Mouse (Mus musculus) CH12.LX (cell line): Measurements from ENCODE around the gene Nlrp3. TPM values are rescaled to one million over a fixed set of nuclear protein-coding genes. Genes with fewer than 3 reads are reported as not detected.

Experiments used
- DNase-seq: peaks from one replicate; pipeline ENCODE4 v3.0.0-alpha.2; 2013; ENCODE audit errors: extremely low read depth
- H3K27ac ChIP-seq: 2 replicates; pipeline ENCODE4 v1.5.1; 2012; ENCODE audit warnings: low read depth, mild to moderate bottlenecking, control low read depth, moderate library complexity; ENCODE audit not compliant: insufficient read depth
- H3K27me3 ChIP-seq: replicated peaks from 2 replicates; pipeline ENCODE3; 2012; ENCODE audit warnings: inconsistent platforms
- H3K36me3 ChIP-seq, 2 experiments: replicated peaks in 1 of 2; 2 replicates each; pipeline versions ENCODE3 to v1.6.1; 2012; ENCODE audit warnings: inconsistent platforms in 1 of 2, low read length in 1 of 2, mild to moderate bottlenecking in 1 of 2, mixed read lengths in 1 of 2, moderate library complexity in 1 of 2; ENCODE audit not compliant: control insufficient read depth in 1 of 2, insufficient read depth in 1 of 2
- H3K4me1 ChIP-seq, 2 experiments: 2 replicates each; pipeline ENCODE4 v1.6.1; 2012; ENCODE audit warnings: inconsistent platforms in 1 of 2, moderate library complexity in 1 of 2; ENCODE audit not compliant: insufficient read depth in 2 of 2, control insufficient read depth in 1 of 2
- H3K4me2 ChIP-seq: 2 replicates; pipeline ENCODE4 v1.6.1; 2012; ENCODE audit warnings: low read depth, mild to moderate bottlenecking, control low read depth; ENCODE audit not compliant: poor library complexity, insufficient read depth, severe bottlenecking
- H3K4me3 ChIP-seq, 3 experiments: fragments of 150-350 bp in 1 of 3; sonication (generic) in 1 of 3; replicated peaks in 1 of 3; 2 replicates each; pipeline versions ENCODE3 to v1.5.1; 2011 to 2012; ENCODE audit warnings: low read depth in 2 of 3, low read length in 2 of 3, mild to moderate bottlenecking in 2 of 3, moderate library complexity in 2 of 3, control low read depth in 1 of 3, improper control_type of control experiment in 1 of 3, inconsistent platforms in 1 of 3, mixed read lengths in 1 of 3; ENCODE audit not compliant: poor library complexity in 1 of 3
- H3K79me2 ChIP-seq: replicated peaks from 2 replicates; pipeline ENCODE4 v1.6.1; 2012; ENCODE audit warnings: mild to moderate bottlenecking, moderate library complexity; ENCODE audit not compliant: control insufficient read depth, poor library complexity, insufficient read depth, severe bottlenecking; ENCODE audit errors: extremely low read depth
- H3K9ac ChIP-seq: 2 replicates; pipeline ENCODE4 v1.6.1; 2012; ENCODE audit warnings: low read depth, mild to moderate bottlenecking, control low read depth, moderate library complexity; ENCODE audit not compliant: insufficient read depth
- H3K9me3 ChIP-seq: replicated peaks from 2 replicates; pipeline ENCODE3; 2012; ENCODE audit warnings: low read length, inconsistent platforms, mixed read lengths
- BHLHE40 ChIP-seq: IDR thresholded peaks from 2 replicates; pipeline ENCODE4 v1.6.1; 2011; ENCODE audit warnings: mild to moderate bottlenecking, low read depth, low read length, improper control_type of control experiment
- CHD1 ChIP-seq: IDR thresholded peaks from 2 replicates; pipeline ENCODE4 v1.6.1; 2012; ENCODE audit warnings: low read depth, low read length, improper control_type of control experiment, inconsistent platforms
- CHD2 ChIP-seq: IDR thresholded peaks from 2 replicates; pipeline ENCODE4 v1.6.1; 2011; ENCODE audit warnings: low read length, improper control_type of control experiment
- CTCF ChIP-seq, 2 experiments: IDR thresholded peaks in 1 of 2; conservative IDR thresholded peaks in 1 of 2; 2 replicates each; pipeline ENCODE4 v1.5.1; 2011 to 2012; ENCODE audit warnings: low read depth in 2 of 2, low read length in 2 of 2, improper control_type of control experiment in 1 of 2, inconsistent platforms in 1 of 2, mild to moderate bottlenecking in 1 of 2, moderate library complexity in 1 of 2
- E2F4 ChIP-seq: IDR thresholded peaks from 2 replicates; pipeline ENCODE4 v1.6.1; 2011; ENCODE audit warnings: low read depth, low read length, improper control_type of control experiment; ENCODE audit not compliant: insufficient replicate concordance
- ELF1 ChIP-seq: IDR thresholded peaks from 2 replicates; pipeline ENCODE4 v1.6.1; 2014; ENCODE audit warnings: low read depth, mild to moderate bottlenecking, inconsistent platforms, low read length, improper control_type of control experiment
- EP300 ChIP-seq: IDR thresholded peaks from 2 replicates; pipeline ENCODE4 v1.6.1; 2011; ENCODE audit warnings: low read length, improper control_type of control experiment
- ETS1 ChIP-seq: conservative IDR thresholded peaks from 2 replicates; pipeline ENCODE4 v1.6.1; 2012; ENCODE audit warnings: low read depth, mild to moderate bottlenecking, inconsistent platforms, low read length, improper control_type of control experiment, moderate library complexity
- GABPA ChIP-seq: IDR thresholded peaks from 2 replicates; pipeline ENCODE4 v1.6.1; 2012; ENCODE audit warnings: low read depth, low read length, improper control_type of control experiment, inconsistent platforms; ENCODE audit not compliant: insufficient replicate concordance
- HCFC1 ChIP-seq: IDR thresholded peaks from 2 replicates; pipeline ENCODE4 v1.6.1; 2012; ENCODE audit warnings: low read depth, mild to moderate bottlenecking, inconsistent platforms, low read length, improper control_type of control experiment
- IRF4 ChIP-seq: IDR thresholded peaks from 2 replicates; pipeline ENCODE4 v1.6.1; 2014; ENCODE audit warnings: low read depth, mild to moderate bottlenecking, inconsistent platforms, low read length, improper control_type of control experiment
- JUN ChIP-seq: IDR thresholded peaks from 2 replicates; pipeline ENCODE4 v1.6.1; 2011; ENCODE audit warnings: low read depth, mild to moderate bottlenecking, low read length, improper control_type of control experiment, moderate library complexity; ENCODE audit not compliant: insufficient read depth
- JUND ChIP-seq: conservative IDR thresholded peaks from 2 replicates; pipeline ENCODE4 v1.6.1; 2011; ENCODE audit warnings: low read depth, low read length, improper control_type of control experiment
- KAT2A ChIP-seq: IDR thresholded peaks from 2 replicates; pipeline ENCODE4 v1.6.1; 2012; ENCODE audit warnings: low read length, improper control_type of control experiment, inconsistent platforms; ENCODE audit not compliant: insufficient replicate concordance
- MAFK ChIP-seq: IDR thresholded peaks from 2 replicates; pipeline ENCODE4 v1.6.1; 2011; ENCODE audit warnings: low read length, improper control_type of control experiment; ENCODE audit not compliant: insufficient replicate concordance
- MAX ChIP-seq: IDR thresholded peaks from 2 replicates; pipeline ENCODE4 v1.6.1; 2011; ENCODE audit warnings: low read length, improper control_type of control experiment
- MAZ ChIP-seq: IDR thresholded peaks from 2 replicates; pipeline ENCODE4 v1.6.1; 2012; ENCODE audit warnings: low read depth, mild to moderate bottlenecking, inconsistent platforms, low read length, improper control_type of control experiment, moderate library complexity
- MEF2A ChIP-seq: IDR thresholded peaks from 2 replicates; pipeline ENCODE4 v1.6.1; 2014; ENCODE audit warnings: low read depth, mild to moderate bottlenecking, inconsistent platforms, low read length, improper control_type of control experiment, borderline replicate concordance
- MXI1 ChIP-seq: IDR thresholded peaks from 2 replicates; pipeline ENCODE4 v1.6.1; 2011; ENCODE audit warnings: mild to moderate bottlenecking, low read depth, low read length, improper control_type of control experiment
- MYC ChIP-seq: IDR thresholded peaks from 2 replicates; pipeline ENCODE4 v1.6.1; 2011; ENCODE audit warnings: low read depth, mild to moderate bottlenecking, improper control_type of control experiment, low read length
- NELFE ChIP-seq: IDR thresholded peaks from 2 replicates; pipeline ENCODE4 v1.6.1; 2011; ENCODE audit warnings: low read depth, low read length, improper control_type of control experiment
- NRF1 ChIP-seq: IDR thresholded peaks from 2 replicates; pipeline ENCODE4 v1.6.1; 2014; ENCODE audit warnings: low read depth, mild to moderate bottlenecking, inconsistent platforms, low read length, improper control_type of control experiment, moderate library complexity
- PAX5 ChIP-seq: IDR thresholded peaks from 2 replicates; pipeline ENCODE4 v1.6.1; 2012; ENCODE audit warnings: low read length, inconsistent platforms, mixed read lengths
- POLR2A ChIP-seq: IDR thresholded peaks from 2 replicates; pipeline ENCODE4 v1.6.1; 2011; ENCODE audit warnings: low read depth, mild to moderate bottlenecking, improper control_type of control experiment, low read length
- POLR2AphosphoS2 ChIP-seq: IDR thresholded peaks from 2 replicates; pipeline ENCODE4 v1.6.1; 2011; ENCODE audit warnings: low read depth, low read length, improper control_type of control experiment
- RAD21 ChIP-seq: IDR thresholded peaks from 2 replicates; pipeline ENCODE4 v1.6.1; 2011; ENCODE audit warnings: low read depth, mild to moderate bottlenecking, low read length, improper control_type of control experiment, moderate library complexity
- RCOR1 ChIP-seq: conservative IDR thresholded peaks from 2 replicates; pipeline ENCODE4 v1.6.1; 2012; ENCODE audit warnings: low read depth, mild to moderate bottlenecking, inconsistent platforms, low read length, improper control_type of control experiment
- SIN3A ChIP-seq: IDR thresholded peaks from 2 replicates; pipeline ENCODE4 v1.6.1; 2012; ENCODE audit warnings: low read length, improper control_type of control experiment, inconsistent platforms
- SMC3 ChIP-seq: IDR thresholded peaks from 2 replicates; pipeline ENCODE4 v1.6.1; 2011; ENCODE audit warnings: low read depth, low read length, improper control_type of control experiment
- TBP ChIP-seq: conservative IDR thresholded peaks from 2 replicates; pipeline ENCODE4 v1.6.1; 2011; ENCODE audit warnings: low read depth, low read length, improper control_type of control experiment
- TCF12 ChIP-seq: IDR thresholded peaks from 2 replicates; pipeline ENCODE4 v1.6.1; 2014; ENCODE audit warnings: low read depth, mild to moderate bottlenecking, inconsistent platforms, low read length, improper control_type of control experiment
- UBTF ChIP-seq: IDR thresholded peaks from 2 replicates; pipeline ENCODE4 v1.6.1; 2012; ENCODE audit warnings: low read depth, mild to moderate bottlenecking, inconsistent platforms, low read length, improper control_type of control experiment, moderate library complexity
- USF1 ChIP-seq: IDR thresholded peaks from 2 replicates; pipeline ENCODE4 v1.6.1; 2014; ENCODE audit warnings: low read depth, mild to moderate bottlenecking, inconsistent platforms, low read length, improper control_type of control experiment
- USF2 ChIP-seq: conservative IDR thresholded peaks from 2 replicates; pipeline ENCODE4 v1.6.1; 2011; ENCODE audit warnings: low read depth, low read length, improper control_type of control experiment
- ZC3H11A ChIP-seq: IDR thresholded peaks from 2 replicates; pipeline ENCODE4 v1.6.1; 2012; ENCODE audit warnings: low read depth, mild to moderate bottlenecking, inconsistent platforms, low read length, improper control_type of control experiment
- ZKSCAN1 ChIP-seq: IDR thresholded peaks from 2 replicates; pipeline ENCODE4 v1.6.1; 2012; ENCODE audit warnings: low read depth, inconsistent platforms, low read length, improper control_type of control experiment, borderline replicate concordance
- ZMIZ1 ChIP-seq: IDR thresholded peaks from 2 replicates; pipeline ENCODE4 v1.6.1; 2012; ENCODE audit warnings: low read depth, mild to moderate bottlenecking, inconsistent platforms, low read length, improper control_type of control experiment
- ZNF384 ChIP-seq: IDR thresholded peaks from 2 replicates; pipeline ENCODE4 v1.6.1; 2012; ENCODE audit warnings: low read depth, low read length, improper control_type of control experiment, inconsistent platforms
- dilution Hi-C: fragments of 300-500 bp; cut with MboI; formaldehyde crosslinking; loops from 2 replicates; pipeline ENCODE4 v1.14.3; 2020; ENCODE audit warnings: low sequenced_read_pairs; ENCODE audit not compliant: extremely low pct_unique_long_range_greater_than_20kb, extremely low pct_ligation_motif_present
- in situ Hi-C: fragments of 300-500 bp; cut with MboI; formaldehyde crosslinking; loops from 3 replicates; pipeline ENCODE4 v1.14.3; 2019; ENCODE audit warnings: low sequenced_read_pairs, low pct_ligation_motif_present, low pct_unique_long_range_greater_than_20kb, mixed read lengths
- polyA plus RNA-seq: library from polyadenylated mRNA; unstranded; fragments of >175 nt; gene quantifications from 2 replicates; pipeline ENCODE4 v1.2.1, GENCODE M21; 2012; ENCODE audit warnings: low read depth; ENCODE audit not compliant: insufficient read length
- total RNA-seq, 2 experiments: library from RNA; depleted of rRNA; stranded (reverse); fragments of 300-350 nt in 1 of 2; fragments of >200 nt in 1 of 2; gene quantifications; 2 replicates each; pipeline ENCODE4 v1.2.3; 2012 to 2014

Nlrp3 gene
- total and polyA plus RNA-seq, 3 experiments: 0.04 TPM; not detected in 2

- in situ Hi-C loops: no loop called here
- dilution Hi-C loops: no loop called here
- H3K79me2 ChIP-seq: peaks cover 2% of the 10 kb centered on the region; the same call in 1 of the 2 replicates
- TF ChIP-seq ZMIZ1 (no peak; the same call in 1 of the 2 replicates), SMC3 (no peak), MAFK (no peak), ETS1 (0 out of 2 replicates have a peak, but pooled peaks have one; percentile 22), USF2 (no peak), UBTF (peak; percentile 82), NELFE (peak; percentile 62; the same call in 1 of the 2 replicates), TBP (0 out of 2 replicates have a peak, but pooled peaks have one; percentile 37), ZC3H11A (no peak), IRF4 (peak; percentile 65; the same call in 1 of the 2 replicates), NRF1 (0 out of 2 replicates have a peak, but pooled peaks have one; percentile 44), MEF2A (no peak), RCOR1 (no peak), KAT2A (peak; percentile 83; the same call in 1 of the 2 replicates), JUND (no peak), CHD1 (no peak), ZNF384 (no peak), EP300 (no peak), GABPA (peak; percentile 19; the same call in 1 of the 2 replicates), BHLHE40 (no peak), CHD2 (no peak), MYC (no peak), ELF1 (peak; percentile 84), PAX5 (no peak), HCFC1 (peak; percentile 84), MXI1 (no peak), POLR2A (peak; percentile 64), RAD21 (no peak), MAZ (0 out of 2 replicates have a peak, but pooled peaks have one; percentile 41), SIN3A (peak; percentile 64; the same call in 1 of the 2 replicates), JUN (no peak), POLR2AphosphoS2 (no peak), USF1 (no peak), ZKSCAN1 (no peak), E2F4 (no peak), TCF12 (peak; percentile 81), CTCF (conservative IDR thresholded peaks at IDR 0.05 in 1 of 2, IDR thresholded peaks at IDR 0.05 in 1 of 2; ENCODE audit: low read depth in 2 of 2, low read length in 2 of 2) (no peak), MAX (no peak)
- DNase-seq: peak; percentile 84
- peaks cover 30 to 65% of the 10 kb centered on the region in 2 experiments for H3K36me3 ChIP-seq
- H3K9ac ChIP-seq: peak overlapping the region; percentile 89
- no peak overlapping the region; the same call in 1 of the 2 replicates for H3K27ac ChIP-seq
- peaks cover 4 to 55% of the 10 kb centered on the region in 2 experiments; a peak in 3 of 4 replicates for H3K4me1 ChIP-seq
- no peaks in the 10 kb centered on the region for H3K9me3 ChIP-seq
- peak overlapping the region; percentile 76 to 100 (median 80) for H3K4me3 ChIP-seq
- H3K27me3 ChIP-seq: no peaks in the 10 kb centered on the region
- peak overlapping the region; percentile 87 for H3K4me2 ChIP-seq
Observed at GRCm38 (mm10) chr11:59505839-59506712, 35.3 kb upstream of the Nlrp3 start.
